Mouse (Mus musculus): ENCODE measurements around the gene Meig1. TPM values are rescaled to one million over a fixed set of nuclear protein-coding genes. Genes with fewer than 3 reads are reported as not detected.

Gene Meig1
- polyA plus RNA-seq, 1 experiment from 2014 or later, result not detected

Other genes starting within 250 kb of the Meig1 start
- gene Nmt2, start 138.4 kb downstream of the Meig1 start, polyA plus RNA-seq (2015; fragmentation: Nextera tagmentation; extraction: Ambion mirVana), result 44.6 and 45.8 TPM in 2 replicates
- gene Rpp38, start 90.0 kb downstream of the Meig1 start, polyA plus RNA-seq (2015; fragmentation: Nextera tagmentation; extraction: Ambion mirVana), result 19.9 and 20.3 TPM in 2 replicates
- 0.65 and 1.0 TPM in 2 replicates for gene Acbd7, start 86.5 kb downstream of the Meig1 start, polyA plus RNA-seq (2015; fragmentation: Nextera tagmentation; extraction: Ambion mirVana)
- not detected in 2 replicates for gene Olah, start 25.4 kb downstream of the Meig1 start, polyA plus RNA-seq (2015; fragmentation: Nextera tagmentation; extraction: Ambion mirVana)
- 6.5 and 6.9 TPM in 2 replicates for gene Dclre1c, start 1.5 kb upstream of the Meig1 start, polyA plus RNA-seq (2015; fragmentation: Nextera tagmentation; extraction: Ambion mirVana)
- gene Suv39h2, start 52.4 kb upstream of the Meig1 start, polyA plus RNA-seq (2015; fragmentation: Nextera tagmentation; extraction: Ambion mirVana), result 18.5 and 21.5 TPM in 2 replicates
- gene Gm45902, start 90.1 kb upstream of the Meig1 start, polyA plus RNA-seq (2015; fragmentation: Nextera tagmentation; extraction: Ambion mirVana), result 5.8 TPM in 2 replicates
- gene Hspa14, start 90.2 kb upstream of the Meig1 start, polyA plus RNA-seq (2015; fragmentation: Nextera tagmentation; extraction: Ambion mirVana), result 116 and 118 TPM in 2 replicates
- 0.12 and 0.19 TPM in 2 replicates for gene Cdnf, start 90.4 kb upstream of the Meig1 start, polyA plus RNA-seq (2015; fragmentation: Nextera tagmentation; extraction: Ambion mirVana)
- gene Fam107b, start 147.8 kb upstream of the Meig1 start, polyA plus RNA-seq (2015; fragmentation: Nextera tagmentation; extraction: Ambion mirVana), result 58.7 and 59.9 TPM in 2 replicates